Mouse (Mus musculus): ENCODE data around the gene Cry2. TPM values are rescaled to one million over a fixed set of nuclear protein-coding genes. Genes with fewer than 3 reads are reported as not detected.

Cry2 gene
- total RNA-seq, 2 experiments from 2014 or later = 38.4 to 47.8 TPM

DNA sequence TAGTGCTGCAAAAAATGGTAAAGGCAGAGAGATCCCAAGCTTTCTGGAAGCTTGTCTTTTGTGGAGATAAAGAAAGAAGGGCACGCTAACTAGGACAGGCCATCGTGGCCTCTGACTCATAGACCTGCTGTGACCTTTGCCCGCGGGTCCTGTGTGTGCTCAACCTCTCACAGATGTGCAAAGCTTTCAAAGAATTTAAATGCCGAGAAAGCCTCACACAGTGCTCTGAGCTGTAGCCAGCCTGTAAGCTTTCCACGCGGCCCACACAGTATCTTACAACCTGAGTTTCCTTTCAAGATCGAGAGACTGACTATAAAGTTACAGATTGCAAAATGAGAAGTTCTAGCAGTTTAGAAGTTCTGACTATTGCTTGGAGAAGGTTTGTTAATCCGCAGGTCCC is 12.0 kb upstream of the Cry2 start:
- DNase-seq = peak; percentile 63 to 65

DNA sequence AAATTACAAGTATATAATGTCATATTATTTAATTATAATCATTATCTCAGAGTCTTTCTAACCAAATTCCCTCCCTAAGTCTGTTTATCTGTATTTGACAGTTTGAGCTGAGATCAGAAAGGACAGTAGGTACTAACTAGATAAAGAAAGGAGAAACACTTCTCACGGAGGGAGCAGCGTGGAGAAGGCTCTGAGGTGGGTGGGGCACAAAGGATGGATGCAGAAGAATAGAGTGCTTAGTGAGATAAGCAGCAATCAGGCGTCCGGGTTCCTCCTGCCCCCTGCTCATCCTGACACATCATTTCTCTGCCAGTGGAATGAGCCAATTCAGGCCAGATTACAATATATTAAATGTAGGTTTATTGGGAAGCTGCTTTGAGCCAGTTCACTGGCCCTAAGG is 10.5 kb upstream of the Cry2 start:
- no peak for DNase-seq

DNA sequence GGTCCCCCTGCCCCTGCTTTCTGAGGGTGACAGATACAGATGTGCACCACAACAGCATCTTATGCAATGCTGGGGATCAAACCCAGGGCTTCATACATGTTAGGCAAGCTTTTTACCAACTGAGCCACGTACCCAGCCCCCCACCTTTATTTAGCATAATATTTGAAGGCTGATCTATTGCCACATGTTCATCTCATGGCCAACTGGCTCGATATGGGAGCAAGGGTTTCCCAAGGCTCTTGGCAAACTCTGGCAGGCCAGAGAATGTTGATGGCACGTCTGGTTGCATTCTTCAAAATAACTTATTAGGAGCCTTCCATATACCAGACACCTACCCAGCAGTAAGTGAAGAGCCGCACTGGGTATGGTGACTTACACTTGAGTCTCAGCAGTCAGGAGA is 9.5 kb upstream of the Cry2 start:
- no peak for DNase-seq

DNA sequence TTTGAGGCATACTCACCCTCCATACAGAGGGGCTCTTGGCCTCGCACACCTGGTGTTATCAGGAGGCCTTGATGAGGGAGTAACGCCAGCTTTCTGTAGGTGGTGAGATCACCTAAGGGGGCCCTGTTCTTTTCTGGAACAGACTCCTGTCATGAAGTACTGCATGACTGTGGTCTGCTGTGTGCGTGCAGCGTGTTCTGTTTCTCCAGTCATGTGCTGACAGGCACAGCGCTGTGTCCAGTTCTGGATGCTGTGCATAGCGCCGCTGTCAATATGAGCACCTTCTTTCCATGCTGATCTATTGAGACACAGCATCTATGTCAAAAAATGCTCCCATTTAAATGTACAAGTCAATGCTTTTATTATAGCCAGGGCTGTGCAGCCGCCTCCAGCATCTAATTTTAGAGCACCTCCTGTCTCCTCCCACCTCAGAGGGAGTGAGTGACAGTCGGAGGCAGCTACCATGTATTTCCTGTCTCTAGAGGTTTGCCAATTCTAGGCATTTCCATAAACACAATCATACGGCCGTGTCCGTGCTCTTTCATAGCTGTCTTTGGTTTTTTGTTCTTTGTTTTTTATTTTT is 8.7 kb upstream of the Cry2 start:
- DNase-seq = no peak

DNA sequence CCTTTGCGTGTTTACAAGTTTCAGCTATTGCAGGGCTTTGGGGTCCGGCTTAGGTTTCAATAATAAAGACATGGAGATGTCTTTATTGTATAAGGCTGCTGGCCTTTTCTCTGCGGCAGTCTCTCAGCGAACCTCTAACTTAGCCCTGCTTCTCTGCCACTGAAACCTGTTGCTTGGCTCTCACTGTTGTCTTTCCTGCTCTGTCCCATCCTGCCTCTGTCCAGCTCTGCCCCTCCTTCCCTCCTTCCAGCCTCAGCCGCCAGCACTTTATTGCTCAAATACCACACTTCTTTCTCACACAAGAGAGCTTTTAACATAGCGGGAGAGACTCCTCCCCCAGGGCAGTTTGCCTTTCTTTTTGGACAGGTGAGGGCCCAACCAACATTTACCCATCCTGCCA is 6.6 kb upstream of the Cry2 start:
- DNase-seq = no peak

DNA sequence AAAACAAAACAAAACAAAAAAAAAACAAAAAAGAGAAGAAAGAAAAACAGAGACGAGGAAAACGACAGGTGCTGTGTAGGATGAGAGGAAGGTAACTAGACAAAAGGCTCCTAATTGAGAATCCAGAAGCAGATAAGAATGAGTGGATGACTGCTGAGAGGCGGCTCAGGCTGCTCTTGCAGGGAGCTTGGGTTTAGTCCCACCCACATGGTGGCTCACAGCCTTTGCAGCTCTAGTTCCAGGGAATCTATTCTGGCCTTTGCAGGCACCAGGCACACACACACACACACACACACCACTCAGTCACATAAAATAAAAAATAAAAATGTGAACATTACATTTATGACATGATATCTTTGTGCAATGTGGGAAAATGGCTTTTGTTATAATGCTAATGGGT is 4.7 kb upstream of the Cry2 start:
- no peak for DNase-seq

DNA sequence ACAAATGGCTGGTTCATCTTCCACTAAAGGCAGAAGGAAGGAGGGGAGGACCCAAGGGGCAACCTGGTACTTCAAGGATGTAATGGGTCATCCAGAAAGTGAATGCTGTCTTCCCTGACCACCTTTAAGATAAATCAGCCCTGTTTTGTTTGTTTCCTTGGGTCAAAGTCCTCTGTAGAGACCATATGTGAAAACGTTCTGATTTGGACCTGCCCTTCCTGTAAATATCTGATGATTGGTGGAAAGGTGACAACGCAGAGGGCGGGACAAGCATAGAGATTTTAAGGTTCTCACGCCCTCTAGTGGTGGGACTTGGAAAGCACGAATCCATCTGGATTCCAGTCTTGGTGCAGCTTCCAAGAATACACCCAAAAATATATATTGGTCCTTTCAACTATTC is 4.0 kb upstream of the Cry2 start:
- DNase-seq = peak; percentile 81 to 82

DNA sequence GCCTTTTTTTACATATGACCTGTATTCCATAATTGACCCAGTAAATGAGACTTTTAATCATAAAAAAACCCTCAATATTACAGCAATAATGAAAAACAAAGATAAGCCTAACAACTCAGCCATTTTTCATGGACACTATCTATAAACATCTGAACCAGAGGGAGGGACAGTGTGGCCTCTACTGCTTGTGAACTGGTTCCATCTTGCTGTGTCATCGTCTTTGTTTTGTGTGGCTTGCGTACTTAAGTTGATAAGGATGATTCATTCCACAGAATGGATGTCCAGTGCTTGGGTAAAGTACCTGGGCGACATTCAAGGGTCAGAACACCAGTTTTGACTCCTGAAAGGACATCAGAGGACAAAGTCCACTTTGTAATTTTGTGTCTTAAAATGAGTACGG is 3.5 kb upstream of the Cry2 start:
- no peak for DNase-seq

DNA sequence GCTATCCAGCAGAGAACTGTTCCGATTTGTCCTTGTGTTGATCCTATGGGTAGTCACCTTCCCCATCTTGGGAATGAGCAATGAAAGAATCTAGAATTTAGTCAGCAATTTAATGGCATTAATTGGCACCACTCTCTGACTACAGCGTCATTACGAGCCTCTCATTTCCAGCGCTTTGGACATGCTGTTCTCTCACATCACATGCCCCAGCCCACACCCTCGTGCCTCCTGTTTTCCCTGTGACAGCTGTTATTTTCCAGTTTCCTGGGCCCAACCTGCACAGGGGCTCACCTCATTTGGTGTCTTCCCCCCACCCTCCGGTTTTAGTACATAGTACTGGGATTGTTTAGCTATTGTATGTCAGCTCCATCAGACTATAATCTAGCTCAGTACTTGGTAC is 1.2 kb upstream of the Cry2 start:
- DNase-seq = no peak

DNA sequence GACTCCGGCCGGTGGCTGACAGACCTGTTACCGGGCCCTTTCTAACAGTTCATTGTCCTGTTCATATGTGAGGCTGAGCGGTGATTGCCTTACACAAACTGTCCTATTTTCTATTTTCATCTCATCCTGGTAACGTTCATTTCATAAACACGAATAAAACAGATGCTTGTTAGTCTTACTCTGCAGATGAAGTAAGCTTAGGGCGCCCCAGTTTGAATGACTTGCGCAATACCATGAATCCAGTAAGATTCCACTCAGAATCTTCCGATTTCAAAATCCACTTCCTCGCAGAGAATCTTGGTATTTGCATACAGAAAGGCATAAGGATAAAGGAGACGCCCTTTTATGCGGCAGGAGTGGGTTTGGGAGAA is 517 bp upstream of the Cry2 start:
- no peak for DNase-seq

DNA sequence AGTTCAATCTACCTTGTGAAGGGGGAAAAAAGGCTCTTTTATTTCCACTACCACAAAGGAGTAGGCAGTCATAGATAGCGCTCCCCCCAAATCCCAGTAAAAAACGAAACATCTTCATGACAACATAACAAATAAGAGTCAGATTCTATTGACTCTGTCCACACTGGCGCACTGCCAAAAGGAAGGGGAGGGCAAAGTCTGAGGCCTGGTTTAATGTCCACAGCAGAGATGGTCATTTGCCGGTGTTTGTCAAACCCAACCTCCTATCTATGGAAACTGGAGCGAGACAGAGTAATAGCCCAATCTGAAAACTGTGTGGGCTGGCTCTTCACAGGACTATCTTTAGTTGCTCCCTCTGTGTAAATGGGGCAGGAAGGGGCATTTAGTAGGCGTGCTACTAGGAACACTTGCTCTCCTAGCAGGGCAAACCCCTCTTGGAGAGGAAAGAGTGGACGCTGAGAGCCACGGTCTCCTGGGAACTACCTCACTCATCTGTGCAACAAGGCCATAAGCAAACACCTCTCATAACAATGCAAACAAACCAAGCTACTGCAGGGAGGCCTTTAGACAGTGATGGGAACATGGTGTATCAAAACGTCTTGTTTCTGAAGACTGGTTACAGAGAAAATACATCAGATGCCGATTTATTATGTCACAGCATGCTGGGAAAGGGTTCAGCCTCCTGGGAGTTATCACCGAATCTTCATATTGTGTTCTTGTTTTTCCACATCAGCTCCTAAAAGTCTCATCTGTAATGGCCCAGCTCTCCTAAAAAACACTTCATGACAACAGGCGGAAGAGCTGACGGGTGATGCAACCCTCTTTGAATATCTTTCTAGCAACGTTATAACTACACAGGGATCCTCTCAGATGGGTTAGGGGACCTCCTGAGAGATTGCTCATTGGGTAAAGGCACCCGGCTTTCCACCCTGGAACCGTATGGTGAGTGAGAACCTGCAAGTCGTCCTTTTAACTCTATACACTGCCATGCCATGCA is 1.2 kb downstream of the Cry2 start:
- DNase-seq = peak; percentile 72 to 79

DNA sequence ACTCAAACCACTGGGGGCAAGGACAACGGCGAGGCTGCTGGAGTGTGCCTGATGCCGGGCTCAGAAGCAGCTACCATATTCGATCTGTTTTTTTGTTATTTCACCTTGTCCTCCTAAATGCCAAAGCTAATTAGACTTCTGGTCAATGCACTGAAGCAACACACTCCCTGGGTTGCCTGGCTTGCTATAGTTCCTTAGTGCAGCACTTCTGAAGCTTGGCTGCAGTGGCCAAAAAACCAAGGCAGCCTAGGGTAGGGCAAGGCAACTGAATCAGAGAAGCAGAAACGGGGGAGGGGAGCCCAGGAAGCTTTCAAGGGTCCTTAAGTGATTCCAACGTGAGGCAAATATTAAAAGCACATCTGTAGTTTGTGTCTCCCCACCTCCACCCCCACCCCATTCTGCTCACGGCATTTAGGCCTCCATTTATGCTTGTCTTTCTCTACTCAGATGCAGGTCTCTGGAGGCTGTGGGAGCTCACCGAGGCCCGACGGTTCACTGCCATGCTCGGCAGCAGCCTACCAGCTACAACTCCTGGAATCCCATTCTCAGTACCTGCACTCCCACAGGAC is 2.1 kb downstream of the Cry2 start:
- no peak for DNase-seq

DNA sequence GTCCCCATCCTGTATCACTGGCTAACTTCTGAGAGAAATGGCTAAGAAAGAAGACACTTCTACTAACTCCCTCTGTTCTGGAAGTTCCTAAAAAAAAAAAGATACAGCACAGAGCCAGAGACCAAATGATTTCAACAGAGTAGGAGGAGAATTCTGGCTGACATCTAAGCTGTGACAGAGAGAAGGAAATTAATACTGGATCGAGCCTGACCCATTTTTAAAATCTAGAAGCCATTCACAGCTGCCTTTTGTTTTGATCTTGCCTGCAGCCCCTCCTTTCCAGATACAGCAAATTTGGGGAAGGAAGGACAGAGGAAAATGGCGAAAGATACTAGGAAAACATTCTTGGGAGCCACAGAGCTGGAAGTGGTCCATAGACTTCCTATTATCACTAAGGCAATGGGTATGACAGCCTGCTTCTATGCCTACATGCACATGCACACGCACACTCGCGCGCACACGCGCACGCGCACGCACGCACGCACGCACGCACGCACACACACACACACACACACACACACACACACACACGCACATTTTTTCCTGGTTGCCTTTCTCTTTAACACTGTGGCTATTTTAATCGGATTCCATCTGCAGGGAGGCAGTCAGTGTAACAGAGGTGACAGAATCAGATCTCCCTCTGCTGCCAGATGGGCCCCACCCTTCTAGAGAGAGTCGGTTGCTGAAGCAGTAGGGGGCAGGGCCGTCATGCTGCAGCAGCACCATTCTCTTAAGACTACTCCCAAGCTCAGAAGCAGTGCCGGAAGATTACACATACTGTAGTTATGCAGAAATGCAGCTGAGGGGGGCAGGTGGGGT is 2.9 kb downstream of the Cry2 start:
- peak; percentile 55 to 75 for DNase-seq

DNA sequence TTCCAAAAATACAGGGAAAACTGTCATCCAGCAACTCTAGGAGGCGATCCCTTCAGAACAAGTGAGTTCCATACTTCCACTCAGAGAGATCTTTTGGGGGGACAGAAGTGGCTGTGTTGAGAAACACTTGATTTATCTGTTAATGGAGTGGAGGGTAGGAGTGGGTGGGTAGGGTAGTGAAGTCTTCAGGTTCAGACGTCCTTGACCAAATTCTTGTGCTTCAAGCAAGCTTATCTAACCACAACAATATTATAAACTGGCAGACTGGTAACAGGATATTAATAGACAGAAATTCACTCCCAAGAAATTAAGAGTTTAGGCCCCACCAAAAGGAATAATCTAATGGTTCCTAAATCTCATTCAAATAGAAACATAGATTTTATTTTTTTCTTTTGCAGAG is 3.8 kb downstream of the Cry2 start:
- no peak for DNase-seq

DNA sequence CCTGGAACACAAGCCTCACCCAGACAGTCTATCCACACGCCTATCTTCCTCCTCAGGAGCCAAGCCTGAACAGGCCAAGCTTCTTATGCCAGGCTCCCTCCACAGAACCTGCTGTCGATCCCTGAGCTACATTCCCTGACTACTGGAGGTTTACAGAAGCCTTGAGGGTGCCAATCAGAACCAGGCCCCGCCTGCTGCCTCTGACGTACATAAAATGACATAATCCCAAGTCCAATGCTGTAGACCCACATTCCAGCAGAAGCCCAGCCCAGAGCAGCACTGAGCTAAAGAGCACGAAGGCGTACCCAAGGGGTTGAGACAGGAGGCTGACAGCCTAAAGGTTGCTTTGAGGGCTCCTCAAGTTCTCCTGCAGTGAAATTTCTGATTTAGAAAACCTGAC is 6.0 kb downstream of the Cry2 start:
- DNase-seq = peak; percentile 85 to 87

DNA sequence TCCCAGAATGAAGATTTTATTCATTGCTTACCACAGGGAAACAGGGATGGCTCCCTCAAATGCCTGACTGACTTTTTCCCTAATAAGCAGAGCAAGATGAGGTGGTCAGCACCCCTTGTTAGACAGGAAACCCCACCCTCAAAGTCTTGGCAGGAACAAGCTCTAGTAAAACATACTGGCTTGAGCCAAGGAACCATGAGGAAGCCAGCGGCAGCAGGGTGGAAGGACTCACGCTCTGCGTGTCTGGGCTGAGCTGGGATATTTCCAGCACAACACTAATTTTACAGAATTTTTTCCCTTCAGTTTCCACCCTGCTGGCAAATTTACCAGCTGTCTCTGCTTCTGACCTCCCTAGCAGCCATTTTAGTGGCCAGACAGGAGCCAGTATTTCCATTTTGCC is 7.4 kb downstream of the Cry2 start:
- peak in 1 of 2 experiments; percentile 38 for DNase-seq

DNA sequence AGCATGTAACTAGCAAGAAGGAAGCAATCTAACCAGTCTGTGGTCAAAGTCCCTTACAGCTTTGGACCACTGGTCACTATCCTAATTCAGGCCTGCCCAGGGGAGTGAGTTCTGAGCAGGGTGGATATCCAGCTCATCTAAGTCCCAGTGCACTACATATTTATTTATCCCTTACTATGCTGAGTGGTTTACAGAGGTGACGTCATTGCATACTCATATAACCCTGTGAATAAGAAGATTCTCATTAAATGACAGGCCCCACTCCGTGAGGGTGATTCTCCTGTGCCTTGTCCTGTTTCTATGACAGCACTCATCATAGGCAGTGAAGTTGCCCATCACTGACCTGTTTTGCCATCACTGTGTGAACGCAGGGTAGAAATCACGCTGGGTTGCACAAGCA is 8.5 kb downstream of the Cry2 start:
- no peak for DNase-seq

DNA sequence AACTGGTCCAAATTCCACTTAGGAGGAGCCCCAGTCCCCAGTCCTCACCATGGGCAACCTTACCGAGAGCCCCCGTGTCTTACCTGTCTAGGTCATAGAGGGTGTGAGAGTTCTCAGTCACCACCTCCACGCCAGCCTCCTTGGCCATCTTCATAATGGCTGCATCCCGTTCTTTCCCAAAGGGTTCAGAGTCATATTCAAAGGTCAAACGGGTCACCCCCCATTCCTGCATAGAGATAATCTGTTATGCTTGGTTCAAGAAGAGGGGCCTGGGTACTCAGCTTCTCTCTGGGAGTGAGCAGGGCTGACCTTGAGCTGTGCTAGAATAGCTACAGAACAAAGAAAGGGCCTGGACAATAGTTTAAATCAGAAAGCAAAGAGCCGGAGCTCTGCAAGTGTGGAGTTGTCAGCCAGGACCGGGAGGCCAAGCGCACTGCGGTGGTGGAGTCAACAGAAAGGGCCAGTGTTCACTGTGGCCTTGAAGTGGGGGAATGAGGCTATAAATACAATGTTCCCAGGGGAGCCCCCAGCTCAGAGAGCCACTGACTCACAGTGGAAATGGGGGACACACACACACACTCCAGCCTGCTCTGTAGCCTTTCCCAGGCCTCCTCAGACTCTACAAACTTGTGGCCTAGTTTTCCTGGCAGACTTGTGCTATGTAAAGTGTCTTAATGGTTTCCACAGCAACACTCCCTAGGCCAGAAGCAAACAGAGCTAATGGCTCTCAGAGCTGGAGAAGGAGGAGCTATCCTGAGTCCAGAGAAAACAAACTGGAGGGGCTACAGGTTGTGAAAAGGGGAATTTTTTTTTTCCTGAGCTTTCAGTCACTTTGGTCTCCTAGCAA is 9.2 kb downstream of the Cry2 start:
- peak; percentile 57 to 73 for DNase-seq

DNA sequence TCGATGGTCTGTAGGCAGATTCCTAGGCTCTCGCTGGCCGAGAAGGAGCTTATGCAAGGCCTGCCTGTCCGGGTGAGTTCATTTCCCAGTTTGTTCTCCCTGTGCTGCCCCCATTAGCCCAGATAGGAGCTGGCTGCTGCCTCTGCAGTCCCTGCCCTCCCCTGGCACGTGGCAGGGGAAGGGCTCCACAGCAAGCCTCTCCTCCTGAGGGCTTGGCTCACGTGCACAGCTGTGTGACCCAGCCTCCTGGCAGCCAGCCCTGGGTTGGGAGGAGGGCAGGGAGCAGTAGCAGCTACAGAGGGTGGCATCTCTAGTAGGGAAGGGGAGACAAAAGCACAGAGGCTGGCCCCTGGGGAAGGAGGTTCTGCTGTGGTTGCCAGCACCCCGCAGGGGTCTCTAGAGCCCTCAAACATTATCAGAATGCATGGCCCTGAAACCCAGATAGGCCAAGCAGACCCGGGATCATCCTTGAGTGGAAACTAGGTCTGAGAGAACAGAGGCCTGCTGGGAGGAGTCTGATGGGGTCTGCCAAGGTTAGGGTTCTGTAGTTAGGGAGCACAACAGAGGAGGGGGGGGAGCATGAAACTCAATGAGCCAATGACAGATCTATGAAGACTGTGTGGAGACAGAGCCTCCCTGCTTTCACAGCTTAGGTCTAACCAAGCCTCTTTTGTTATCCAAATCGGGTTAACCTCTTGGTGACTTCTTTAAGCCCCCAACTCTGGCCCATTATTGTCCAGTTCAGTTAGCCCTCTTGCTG is 10.0 kb downstream of the Cry2 start:
- DNase-seq = peak; percentile 99 to 100

DNA sequence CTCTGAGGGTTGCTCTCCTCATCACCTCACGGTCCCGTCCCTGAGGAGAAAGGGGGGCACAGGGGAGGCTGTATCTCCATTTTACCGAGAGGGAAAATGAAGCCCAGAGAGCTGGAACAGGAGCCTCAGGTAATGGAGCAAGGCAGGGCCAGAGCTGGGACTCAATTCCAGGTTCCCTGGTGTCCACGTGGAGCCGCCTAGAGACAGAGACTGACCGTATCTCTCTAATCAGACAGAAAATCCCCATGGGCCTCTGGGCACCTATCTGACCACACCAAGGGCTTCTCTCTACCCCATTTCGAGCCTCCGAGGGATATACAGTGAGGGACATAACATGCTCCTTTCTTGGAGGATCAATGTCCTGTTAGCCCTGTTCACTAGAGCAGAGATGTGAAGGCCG is 10.7 kb downstream of the Cry2 start:
- no peak for DNase-seq

Data from adrenal gland, postnatal 36 days (tissue).